Mouse (Mus musculus): Measurements from ENCODE around the gene Atp23. TPM values are rescaled to one million over a fixed set of nuclear protein-coding genes. Genes with fewer than 3 reads are reported as not detected.

The Atp23 gene
- polyA plus RNA-seq, 1 experiment: 6.6 TPM

DNA sequence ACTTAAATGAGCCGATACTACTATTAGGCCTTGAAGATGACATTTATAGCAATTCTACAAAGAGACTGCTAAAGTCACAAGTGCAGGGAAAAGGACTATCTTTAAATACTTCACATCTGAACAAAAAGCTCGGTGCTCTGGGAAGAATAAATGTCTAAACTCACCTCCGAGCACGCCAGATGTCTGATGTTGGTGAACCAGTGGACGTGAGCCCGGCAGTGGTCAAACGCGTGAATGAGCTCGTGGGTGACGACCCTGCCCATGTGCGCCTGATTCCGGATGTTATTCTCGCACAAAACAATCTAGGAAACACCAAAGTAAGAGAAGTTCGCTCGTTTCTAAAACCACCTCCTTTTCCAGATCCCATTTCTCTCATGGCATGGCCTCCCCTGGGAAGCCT is 7.1 kb downstream of the Atp23 start:
- Histone ChIP-seq H3K4me3 (replicated peaks; ENCODE audit: extremely low read depth, low read depth, low read length) (no peak overlapping the region), H3K4me1 (ENCODE audit: control insufficient read depth, insufficient read depth, low read length) (no peaks in the 10 kb centered on the region)
- TF ChIP-seq CTCF (IDR thresholded peaks at IDR 0.05; ENCODE audit: insufficient read depth, low read length): no peak
- TF ChIP-seq POLR2A (IDR thresholded peaks at IDR 0.05; ENCODE audit: borderline replicate concordance, extremely low read depth, low read depth, low read length): no peak
- no peak for DNase-seq
- WGBS: 95% methylated on average over 15 of the region's 15 CpGs

DNA sequence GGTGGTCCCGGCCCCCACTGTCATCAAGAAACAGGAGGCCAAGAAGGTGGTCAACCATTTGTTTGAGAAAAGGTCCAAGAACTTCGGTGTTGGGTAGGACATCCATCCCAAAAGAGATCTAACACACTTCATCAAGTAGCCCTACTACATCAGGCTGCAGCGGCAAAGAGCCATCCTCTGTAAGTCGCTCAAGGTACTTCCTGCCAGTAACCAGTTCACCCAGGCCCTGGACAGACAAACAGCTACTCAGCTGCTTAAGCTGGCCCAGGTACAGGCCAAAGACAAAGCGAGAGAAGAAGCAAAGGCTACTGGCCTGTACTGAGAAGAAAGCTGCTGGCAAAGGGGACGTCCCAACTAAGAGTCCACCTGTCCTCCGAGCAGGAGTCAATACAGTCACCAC is 8.0 kb downstream of the Atp23 start:
- no peak for DNase-seq
- Histone ChIP-seq H3K4me1 (ENCODE audit: control insufficient read depth, insufficient read depth, low read length) (no peaks in the 10 kb centered on the region), H3K4me3 (replicated peaks; ENCODE audit: extremely low read depth, low read depth, low read length) (no peak overlapping the region)
- TF ChIP-seq CTCF (IDR thresholded peaks at IDR 0.05; ENCODE audit: insufficient read depth, low read length): no peak
- no peak for TF ChIP-seq POLR2A (IDR thresholded peaks at IDR 0.05; ENCODE audit: borderline replicate concordance, extremely low read depth, low read depth, low read length)
- 97% methylated on average over 7 of the region's 7 CpGs for WGBS

GRCm38 (mm10) chr10:126873755-126874154 is 27.4 kb downstream of the Atp23 start:
- H3K4me1 ChIP-seq (ENCODE audit: control insufficient read depth, insufficient read depth, low read length): no peaks in the 10 kb centered on the region; the same call in 1 of the 2 replicates
- H3K4me3 ChIP-seq (replicated peaks; ENCODE audit: extremely low read depth, low read depth, low read length): no peak overlapping the region
- TF ChIP-seq CTCF (IDR thresholded peaks at IDR 0.05; ENCODE audit: insufficient read depth, low read length) (no peak), POLR2A (IDR thresholded peaks at IDR 0.05; ENCODE audit: borderline replicate concordance, extremely low read depth, low read depth, low read length) (no peak)
- WGBS: 88% methylated on average over 3 of the region's 3 CpGs
- DNase-seq: no peak

DNA sequence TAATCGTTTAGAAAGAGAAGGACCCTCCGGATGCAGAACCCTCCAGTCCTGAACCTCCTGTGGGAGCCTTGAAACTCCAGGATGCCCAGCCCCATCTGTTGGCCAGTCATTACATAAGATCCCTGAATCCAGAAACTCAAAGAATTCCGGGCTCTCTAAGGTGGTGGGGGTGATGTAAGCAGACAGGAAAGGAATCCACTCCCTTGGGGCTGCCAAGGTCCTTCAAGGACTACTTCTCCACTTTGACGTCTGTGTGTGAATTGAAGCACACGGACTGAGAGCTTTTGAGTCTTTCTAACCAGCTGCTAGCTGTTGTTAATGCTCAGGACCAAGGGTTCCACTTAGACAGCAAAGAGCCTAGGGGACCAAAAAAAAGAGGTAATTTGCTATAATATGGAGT is 28.9 kb downstream of the Atp23 start:
- DNase-seq: no peak
- TF ChIP-seq POLR2A (IDR thresholded peaks at IDR 0.05; ENCODE audit: borderline replicate concordance, extremely low read depth, low read depth, low read length) (no peak), CTCF (IDR thresholded peaks at IDR 0.05; ENCODE audit: insufficient read depth, low read length) (no peak)
- H3K4me3 ChIP-seq (replicated peaks; ENCODE audit: extremely low read depth, low read depth, low read length): no peak overlapping the region
- H3K4me1 ChIP-seq (ENCODE audit: control insufficient read depth, insufficient read depth, low read length): no peaks in the 10 kb centered on the region; the same call in 1 of the 2 replicates
- WGBS: 57% methylated on average over 5 of the region's 5 CpGs

GRCm38 (mm10) chr10:126869372-126870318 is 31.5 kb downstream of the Atp23 start:
- no peaks in the 10 kb centered on the region; the same call in 1 of the 2 replicates for H3K4me1 ChIP-seq (ENCODE audit: control insufficient read depth, insufficient read depth, low read length)
- TF ChIP-seq CTCF (IDR thresholded peaks at IDR 0.05; ENCODE audit: insufficient read depth, low read length) (peak; percentile 87), POLR2A (IDR thresholded peaks at IDR 0.05; ENCODE audit: borderline replicate concordance, extremely low read depth, low read depth, low read length) (no peak)
- peak; percentile 70 for DNase-seq
- 17% methylated on average over 23 of the region's 23 CpGs for WGBS
- H3K4me3 ChIP-seq (replicated peaks; ENCODE audit: extremely low read depth, low read depth, low read length): no peak overlapping the region

- no peak overlapping the region for H3K4me3 ChIP-seq (replicated peaks; ENCODE audit: extremely low read depth, low read depth, low read length)
- DNase-seq: no peak
- TF ChIP-seq POLR2A (IDR thresholded peaks at IDR 0.05; ENCODE audit: borderline replicate concordance, extremely low read depth, low read depth, low read length): no peak
- TF ChIP-seq CTCF (IDR thresholded peaks at IDR 0.05; ENCODE audit: insufficient read depth, low read length): no peak
- 82% methylated on average over 8 of the region's 8 CpGs for WGBS
- H3K4me1 ChIP-seq (ENCODE audit: control insufficient read depth, insufficient read depth, low read length): no peaks in the 10 kb centered on the region; the same call in 1 of the 2 replicates
Observed at GRCm38 (mm10) chr10:126865284-126865683, 35.9 kb downstream of the Atp23 start.

DNA sequence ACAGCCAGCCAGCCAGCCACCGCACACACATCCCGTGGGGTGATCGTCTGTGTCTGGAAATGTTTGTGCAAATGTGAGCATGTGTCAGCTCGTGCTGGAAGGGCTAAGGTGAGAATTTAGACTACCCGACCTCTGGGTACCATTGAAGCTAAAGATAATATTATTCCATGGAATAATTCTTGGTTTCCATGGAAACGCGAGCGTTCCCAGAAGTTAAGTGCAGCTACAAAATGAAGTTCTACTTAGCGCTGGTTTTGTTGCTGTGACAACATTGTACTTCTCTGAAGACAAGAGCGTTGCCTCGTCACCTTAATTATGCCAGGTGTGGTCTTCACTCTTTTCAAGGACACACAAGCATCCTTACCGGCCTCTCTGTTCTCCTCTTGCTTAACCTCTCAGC is 39.0 kb downstream of the Atp23 start:
- 61% methylated on average over 12 of the region's 12 CpGs for WGBS

DNA sequence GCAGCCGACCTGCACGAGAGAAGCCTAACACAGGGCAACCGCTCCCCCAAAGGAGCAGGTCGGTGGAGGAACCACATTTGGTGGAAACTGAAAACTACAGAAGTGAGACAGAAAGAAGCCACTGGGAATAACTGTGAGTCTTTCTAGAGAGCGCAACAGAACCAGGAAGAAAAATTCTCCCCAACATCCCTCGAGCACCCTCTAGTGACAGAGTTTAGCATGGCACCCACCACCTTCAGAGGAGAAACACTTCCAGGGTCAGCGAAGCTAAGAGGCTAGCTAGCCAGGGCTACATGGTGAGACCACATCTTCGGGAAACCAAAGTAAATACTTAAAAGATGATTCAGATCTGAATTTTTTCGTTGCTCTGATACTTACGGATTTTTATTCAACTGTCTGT is 47.9 kb downstream of the Atp23 start:
- 75% methylated on average over 10 of the region's 10 CpGs for WGBS
- H3K4me1 ChIP-seq (ENCODE audit: control insufficient read depth, insufficient read depth, low read length): no peaks in the 10 kb centered on the region
- no peak for TF ChIP-seq POLR2A (IDR thresholded peaks at IDR 0.05; ENCODE audit: borderline replicate concordance, extremely low read depth, low read depth, low read length)
- TF ChIP-seq CTCF (IDR thresholded peaks at IDR 0.05; ENCODE audit: insufficient read depth, low read length): peak; percentile 49
- peak; percentile 19 for DNase-seq
- H3K4me3 ChIP-seq (replicated peaks; ENCODE audit: extremely low read depth, low read depth, low read length): no peak overlapping the region

More for the DNA sequence above, 39.0 kb downstream of the Atp23 start:
- Histone ChIP-seq H3K4me3 (replicated peaks; ENCODE audit: extremely low read depth, low read depth, low read length) (no peak overlapping the region), H3K4me1 (ENCODE audit: control insufficient read depth, insufficient read depth, low read length) (no peaks in the 10 kb centered on the region)
- no peak for DNase-seq
- no peak for TF ChIP-seq CTCF (IDR thresholded peaks at IDR 0.05; ENCODE audit: insufficient read depth, low read length)
- no peak for TF ChIP-seq POLR2A (IDR thresholded peaks at IDR 0.05; ENCODE audit: borderline replicate concordance, extremely low read depth, low read depth, low read length)

- WGBS: 32% methylated on average over 10 of the region's 10 CpGs
- TF ChIP-seq CTCF (IDR thresholded peaks at IDR 0.05; ENCODE audit: insufficient read depth, low read length) (no peak), POLR2A (IDR thresholded peaks at IDR 0.05; ENCODE audit: borderline replicate concordance, extremely low read depth, low read depth, low read length) (no peak)
Observed at GRCm38 (mm10) chr10:126845309-126845911, 55.7 kb downstream of the Atp23 start.

More at GRCm38 (mm10) chr10:126845309-126845911, 55.7 kb downstream of the Atp23 start:
- no peak overlapping the region for H3K4me3 ChIP-seq (replicated peaks; ENCODE audit: extremely low read depth, low read depth, low read length)
- DNase-seq: no peak
- no peaks in the 10 kb centered on the region for H3K4me1 ChIP-seq (ENCODE audit: control insufficient read depth, insufficient read depth, low read length)
